Mouse (Mus musculus): ENCODE measurements at regions not wholly inside any gene's neighbourhood (a gene's known extent, or its start where the extent isn't known, plus 50 kb on each side); places are given as distances from the start of the nearest gene placed in this dataset.

DNA sequence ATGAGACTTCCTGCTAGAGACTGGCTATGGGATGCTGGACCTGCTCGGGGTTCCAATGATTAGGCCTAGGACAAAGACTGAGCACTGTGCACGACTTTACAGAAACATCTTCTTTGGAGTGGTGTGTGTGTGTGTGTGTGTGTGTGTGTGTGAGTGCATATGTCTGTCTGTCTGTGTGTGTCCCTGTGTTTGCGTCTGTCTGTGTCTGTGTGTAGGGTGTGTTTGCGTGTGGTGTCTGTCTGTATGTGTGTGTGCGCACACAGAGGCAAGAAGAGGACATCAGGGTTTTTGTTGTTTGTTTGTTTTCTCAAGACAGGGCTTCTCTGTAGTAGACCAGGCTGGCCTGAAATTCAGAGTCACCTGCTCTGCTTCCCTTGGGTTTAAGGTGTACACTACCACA, 51.9 kb upstream of the Slco4a1 start:
- no peak for DNase-seq (ENCODE audit: low spot score in 2 of 2)

DNA sequence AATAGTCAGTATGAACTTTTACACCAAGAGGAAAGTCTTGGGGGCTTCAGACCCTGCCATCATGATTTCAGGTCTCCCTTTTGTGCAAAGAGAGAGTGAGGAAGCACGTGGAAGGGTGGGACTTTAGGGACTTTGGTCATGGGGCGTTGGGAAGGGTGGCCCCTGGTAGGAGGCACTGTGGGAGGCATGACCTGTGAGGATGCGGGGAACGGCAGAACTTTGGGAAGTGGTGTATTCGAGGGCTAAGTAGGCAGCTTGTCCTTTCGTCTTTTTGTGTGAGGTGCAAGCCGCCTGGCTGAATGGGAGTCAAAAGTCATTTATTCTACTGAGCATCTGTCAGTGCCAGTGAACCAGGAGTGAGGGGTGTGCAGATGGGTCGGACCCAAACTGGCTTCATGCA, 52.4 kb upstream of the Slco4a1 start:
- no peak for DNase-seq (ENCODE audit: low spot score in 2 of 2)

GRCm38 (mm10) chr2:180402851-180403459, 53.1 kb upstream of the Slco4a1 start:
- DNase-seq (ENCODE audit: low spot score in 2 of 2): no peak

GRCm38 (mm10) chr2:180402433-180402832, 53.6 kb upstream of the Slco4a1 start:
- no peak for DNase-seq (ENCODE audit: low spot score in 2 of 2)

DNA sequence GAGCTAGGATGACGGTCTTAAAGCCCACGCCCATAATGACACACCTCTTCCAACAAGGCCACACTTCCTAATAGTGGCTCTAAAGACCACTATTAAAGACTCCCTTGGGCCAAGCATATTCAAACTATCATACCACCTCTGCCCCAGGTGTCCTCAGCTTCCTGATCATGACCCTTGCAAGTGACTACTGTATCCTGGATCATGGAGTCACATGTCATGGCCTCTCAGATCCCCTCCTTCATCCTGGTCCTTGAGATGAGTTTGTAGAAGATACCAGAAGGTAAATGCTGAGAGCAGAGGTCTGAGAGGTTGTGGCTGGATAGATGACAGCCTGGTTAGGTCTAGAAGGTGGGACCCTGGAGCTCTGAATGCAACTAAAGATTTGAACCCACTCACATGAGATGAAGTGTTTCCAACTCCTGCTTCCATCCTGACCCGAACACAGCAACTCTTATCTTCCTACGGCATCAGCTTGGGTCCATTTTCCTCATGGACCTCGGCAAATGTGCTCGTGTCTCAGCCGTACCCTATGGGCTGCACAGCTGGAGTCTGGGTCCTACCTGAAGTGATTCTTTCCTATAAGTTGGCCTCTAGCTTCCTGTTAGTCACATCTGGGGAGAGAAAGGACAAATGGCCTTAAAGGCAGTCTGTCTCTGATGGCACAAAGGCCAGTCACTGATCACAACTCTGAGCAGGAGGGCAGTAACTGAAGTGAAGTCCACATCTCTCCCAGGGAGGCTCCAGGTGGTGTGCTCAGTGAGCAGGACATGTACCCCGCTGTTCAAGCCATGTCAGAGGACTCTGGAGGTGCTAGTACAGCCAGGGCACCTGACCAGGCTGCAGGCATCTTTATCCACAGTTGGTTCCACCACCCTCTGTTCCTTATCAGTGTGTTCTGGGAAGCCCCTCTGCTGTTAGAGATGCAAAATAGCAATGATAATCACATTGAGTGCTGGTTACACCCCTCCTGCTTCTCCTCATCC, 54.3 kb upstream of the Slco4a1 start:
- no peak for DNase-seq (ENCODE audit: low spot score in 2 of 2)

- DNase-seq (ENCODE audit: low spot score in 2 of 2): no peak
These were observed 55.5 kb upstream of the Slco4a1 start for GRCm38 (mm10) chr2:180400514-180401019.

DNA sequence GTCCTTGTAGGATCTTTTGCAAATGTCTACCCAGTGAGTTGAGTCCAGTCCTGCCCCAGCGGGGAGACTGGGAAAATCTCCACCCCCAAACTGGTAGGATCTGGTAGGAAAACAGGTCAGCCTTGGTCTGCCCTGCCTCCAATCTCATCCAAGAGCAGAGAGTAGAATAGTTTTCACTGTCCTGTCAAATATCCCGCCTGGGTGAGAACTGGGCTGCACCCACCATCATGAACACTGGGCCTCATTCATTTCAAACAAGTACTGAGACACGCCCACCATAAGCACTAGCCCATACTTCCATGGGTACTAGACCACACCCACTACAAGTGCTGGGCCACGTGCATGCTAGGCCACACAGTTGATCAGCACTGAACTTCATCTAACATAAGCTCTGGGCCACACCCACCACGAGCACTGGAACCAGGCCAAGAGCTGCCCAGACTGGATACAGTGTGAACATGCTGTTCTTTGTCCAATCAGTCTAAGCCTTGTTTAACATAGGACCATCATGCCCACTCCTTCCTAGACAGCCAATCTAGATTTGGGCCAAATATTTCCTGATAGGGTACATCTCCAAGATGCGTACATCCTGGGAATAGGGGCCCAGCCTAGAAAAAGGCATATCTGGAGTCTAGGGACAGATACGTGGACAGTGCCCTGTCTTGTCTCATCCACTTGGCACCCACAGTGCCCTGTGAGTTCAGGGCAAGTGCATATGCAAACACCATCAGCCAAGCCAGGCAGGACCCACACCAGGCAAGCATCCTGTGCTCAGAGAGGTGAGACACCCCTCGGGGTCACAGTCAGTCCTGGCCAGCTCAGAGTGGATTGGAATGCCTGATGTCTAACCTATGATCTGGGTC, 56.2 kb upstream of the Slco4a1 start:
- no peak for DNase-seq (ENCODE audit: low spot score in 2 of 2)

GRCm38 (mm10) chr2:180398851-180399447, 57.1 kb upstream of the Slco4a1 start:
- no peak for DNase-seq (ENCODE audit: low spot score in 2 of 2)

- DNase-seq (ENCODE audit: low spot score in 2 of 2): no peak
These were observed 57.6 kb upstream of the Slco4a1 start for GRCm38 (mm10) chr2:180398481-180398754.

DNA sequence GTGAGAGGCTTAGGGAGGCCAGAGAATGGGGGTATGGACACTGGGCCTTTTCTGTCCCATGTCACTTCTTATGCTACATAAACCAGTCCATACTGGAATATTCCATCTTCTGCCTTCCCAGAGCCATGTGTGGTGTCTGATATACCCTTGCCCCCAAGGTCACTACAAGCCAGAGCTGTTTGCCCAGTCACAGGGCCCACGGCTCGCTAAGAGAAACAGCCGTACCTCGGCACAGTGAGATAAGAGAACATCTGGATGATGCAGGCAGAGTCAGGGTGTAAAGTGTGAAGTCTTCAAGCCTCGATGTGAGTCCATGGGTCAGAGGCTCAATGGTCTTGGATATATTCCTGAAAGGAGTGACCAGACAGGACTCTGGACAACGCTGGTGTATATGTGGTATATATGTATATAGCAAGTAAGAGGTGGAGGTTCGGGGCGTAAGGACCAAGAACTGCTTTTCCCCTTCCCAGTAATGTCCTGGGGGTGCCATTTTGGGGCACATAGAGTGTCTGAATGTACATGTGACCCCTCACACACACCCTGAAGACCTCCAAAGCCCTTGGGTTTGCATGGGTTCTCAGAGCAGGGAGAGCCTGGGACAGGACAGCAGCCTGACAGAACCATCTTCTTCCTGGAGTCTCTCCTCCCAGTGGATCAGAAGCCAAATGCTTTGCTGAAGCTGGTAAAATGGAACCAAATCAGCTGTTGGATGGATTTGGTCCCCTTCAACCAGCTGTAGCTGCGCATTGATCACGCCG, 58.1 kb upstream of the Slco4a1 start:
- DNase-seq (ENCODE audit: low spot score in 2 of 2): no peak

DNA sequence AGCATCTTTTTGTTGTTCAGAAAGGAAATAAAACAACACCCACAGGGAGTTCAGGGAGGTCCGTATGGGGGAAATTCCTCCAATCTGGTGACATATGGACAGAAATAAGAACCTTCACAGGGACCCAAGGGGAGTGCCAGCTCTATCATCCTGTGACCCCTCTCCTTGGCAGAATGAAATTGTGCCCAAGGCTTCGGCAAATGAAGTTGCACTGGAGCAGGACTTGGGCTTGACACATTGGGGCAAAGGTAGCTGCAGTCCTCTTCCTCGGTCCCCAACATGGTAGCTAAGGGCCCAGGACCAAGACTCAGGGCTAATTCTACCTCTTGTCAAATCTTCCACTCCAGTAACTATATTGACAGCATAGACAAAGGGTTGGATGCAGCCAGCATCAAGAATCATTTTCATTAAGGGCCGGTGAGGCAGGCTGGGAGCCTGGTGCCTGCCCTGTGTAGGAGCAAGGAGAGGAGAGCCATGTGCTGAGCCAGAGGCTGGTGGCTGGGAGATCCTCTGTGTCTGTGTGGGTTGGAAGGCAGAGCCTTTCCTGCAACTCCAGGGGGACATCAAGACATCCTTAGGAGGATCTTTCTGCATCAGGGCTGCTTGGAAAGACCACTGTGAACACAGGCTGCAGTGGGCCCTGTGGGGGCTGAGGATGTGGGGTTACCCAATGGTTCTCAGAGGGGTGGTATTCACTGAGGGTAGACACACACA, 59.2 kb upstream of the Slco4a1 start:
- no peak for DNase-seq (ENCODE audit: low spot score in 2 of 2)

DNA sequence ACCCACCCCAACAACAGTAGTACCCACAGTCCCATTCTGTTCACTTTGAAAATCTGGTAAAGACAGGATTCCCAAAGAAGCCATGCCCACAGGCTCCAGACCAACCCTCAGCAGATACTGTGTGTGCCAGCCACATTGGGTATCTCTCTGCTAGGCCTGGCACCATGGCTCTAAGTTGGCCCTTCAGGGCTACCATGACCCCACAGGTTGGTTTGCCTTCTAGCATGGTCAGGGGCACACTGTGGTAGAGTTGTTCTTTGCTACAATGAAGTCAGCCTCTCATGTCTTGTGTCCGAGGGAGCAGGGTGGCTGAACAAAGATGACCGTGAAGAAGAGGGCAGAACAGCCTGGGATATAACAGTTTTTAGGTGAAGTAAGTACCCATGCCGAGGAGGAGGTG, 59.8 kb upstream of the Slco4a1 start:
- DNase-seq (ENCODE audit: low spot score in 2 of 2): no peak

DNA sequence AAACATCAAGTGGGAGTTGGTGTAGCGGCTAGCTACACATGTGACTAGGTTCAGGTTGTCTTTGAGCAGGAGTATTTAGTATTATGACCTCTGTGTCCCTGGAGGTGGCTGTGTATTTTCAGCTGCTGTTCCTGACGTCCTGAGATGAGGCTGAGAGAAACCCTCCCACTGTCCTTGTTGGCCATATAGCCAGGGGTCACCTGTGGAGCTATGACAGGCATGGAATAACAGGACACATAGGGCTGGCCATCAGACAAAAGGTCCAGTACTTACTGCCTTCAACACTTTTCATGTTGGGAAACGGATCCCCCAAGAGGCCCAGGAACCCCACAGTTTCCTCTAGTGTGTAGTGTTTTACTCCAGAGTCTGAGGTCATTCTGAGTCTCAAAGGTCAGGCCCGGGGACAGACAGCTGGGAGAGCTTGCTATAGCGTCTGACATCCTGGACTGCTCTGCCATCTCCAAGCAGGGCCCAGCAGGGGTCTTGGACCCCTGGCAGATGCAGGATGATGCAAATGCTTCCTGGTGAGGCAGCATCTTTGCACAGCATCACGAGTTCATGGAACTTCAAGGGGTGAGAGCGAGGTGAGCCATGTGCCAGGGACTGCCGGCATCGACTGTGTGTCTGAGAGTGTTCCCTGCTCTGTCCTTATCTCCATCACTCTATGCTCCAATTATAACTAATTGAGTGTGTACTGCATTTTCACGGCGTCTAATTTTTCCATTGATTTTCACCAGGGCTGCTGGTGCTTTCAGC, 60.6 kb upstream of the Slco4a1 start:
- no peak for DNase-seq (ENCODE audit: low spot score in 2 of 2)

DNA sequence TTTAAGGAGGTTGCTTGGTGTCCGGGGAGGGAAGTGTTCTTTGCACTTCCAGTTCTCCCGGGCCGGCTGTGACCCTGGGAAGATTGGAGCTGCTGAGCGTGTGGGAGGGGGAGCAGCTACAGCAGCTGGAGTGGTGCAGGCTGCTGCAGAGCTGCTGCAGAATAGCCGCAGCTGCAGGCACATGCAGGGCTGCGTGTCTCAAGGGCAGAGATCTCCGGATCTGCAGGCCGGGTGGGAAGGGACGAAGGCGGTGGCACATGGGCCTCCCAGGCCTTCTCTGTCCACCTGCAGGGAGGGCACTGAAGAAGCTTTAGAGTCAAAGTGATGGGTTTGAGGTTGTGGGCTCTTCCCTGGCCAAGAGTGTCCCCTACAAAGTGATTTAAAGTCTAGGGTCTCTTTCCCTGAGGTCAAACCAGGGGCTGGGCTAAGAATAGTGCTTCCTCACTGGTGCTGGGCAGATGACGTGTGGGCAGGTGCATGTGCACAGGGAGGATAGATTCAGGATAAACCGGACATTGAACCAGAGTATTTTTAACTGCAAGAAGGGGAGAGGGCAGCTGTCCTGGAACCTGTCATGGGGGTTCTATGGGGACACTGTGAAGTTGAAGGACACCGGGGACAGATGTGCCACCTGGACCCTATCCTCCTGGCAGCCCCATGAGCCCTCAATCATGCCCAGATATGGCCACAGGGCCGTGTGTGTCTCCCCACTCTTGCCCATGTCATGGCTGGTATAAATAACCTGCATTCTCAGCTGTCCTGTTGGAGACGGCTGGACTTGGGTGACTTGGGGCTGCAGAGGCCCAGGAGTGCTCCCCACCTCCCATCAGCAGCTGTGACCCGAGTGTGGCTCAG, 58.6 kb upstream of the Gata5 start:
- no peak for DNase-seq (ENCODE audit: low spot score in 2 of 2)

DNA sequence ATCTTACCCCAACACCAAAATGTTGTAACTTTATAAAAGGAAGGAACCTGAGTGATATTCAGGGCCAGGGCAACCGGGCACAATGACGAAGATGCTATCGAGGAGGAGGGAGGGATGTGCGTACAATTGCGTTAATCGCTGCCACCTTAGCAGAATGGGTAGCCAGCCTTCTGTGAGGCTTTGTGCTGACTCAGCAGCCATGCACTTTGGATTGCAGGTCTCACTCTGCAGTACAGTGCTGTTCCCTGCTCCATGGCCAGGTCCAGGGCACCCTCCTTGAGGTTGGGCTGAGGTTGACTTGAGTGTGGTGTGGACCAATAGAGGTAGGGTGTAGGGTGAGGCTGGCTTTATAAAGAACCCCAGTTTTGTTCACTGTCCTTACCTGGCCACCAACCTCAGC, 57.8 kb upstream of the Gata5 start:
- DNase-seq (ENCODE audit: low spot score in 2 of 2): no peak

DNA sequence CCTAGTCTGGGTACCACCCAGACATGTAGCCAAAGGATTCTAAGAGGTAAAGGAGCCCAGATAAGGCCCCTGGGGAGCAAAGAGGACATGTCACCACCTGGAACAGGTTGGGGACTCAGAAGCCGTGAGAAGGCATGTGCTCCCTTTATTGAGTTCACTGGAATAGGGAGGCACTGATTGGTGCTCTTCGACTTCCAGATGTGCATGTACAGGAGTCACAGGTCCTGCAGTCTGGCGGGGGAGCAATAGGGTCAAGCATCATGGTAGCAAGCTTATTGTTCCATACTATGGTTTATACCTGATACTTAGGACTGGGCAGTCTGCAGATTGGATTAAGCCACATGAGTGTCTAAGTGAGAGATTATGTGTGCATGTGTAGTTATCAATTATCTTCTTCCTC, 56.9 kb upstream of the Gata5 start:
- DNase-seq (ENCODE audit: low spot score in 2 of 2): no peak

- DNase-seq (ENCODE audit: low spot score in 2 of 2): no peak
These were observed 55.9 kb upstream of the Gata5 start for GRCm38 (mm10) chr2:180390216-180390996.

DNA sequence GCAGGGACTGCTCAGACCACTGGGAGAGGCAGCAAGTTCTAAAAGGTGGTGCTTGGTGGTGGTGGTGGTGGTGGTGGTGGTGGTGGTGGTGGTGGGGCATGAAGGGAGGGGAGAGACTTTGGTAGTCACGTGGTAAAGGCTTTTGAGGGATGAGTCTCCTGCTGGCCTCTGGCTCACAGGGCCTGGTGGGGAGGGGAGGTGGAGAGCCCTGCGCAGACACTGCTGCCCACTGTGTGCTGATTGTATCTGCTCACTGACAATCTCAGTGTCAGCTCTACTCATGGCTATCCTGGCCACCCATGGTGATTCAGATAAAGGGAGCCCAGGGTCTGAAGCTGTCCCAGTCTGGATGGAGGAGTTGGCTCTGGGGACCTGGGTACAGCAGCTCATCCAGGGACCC, 55.0 kb upstream of the Gata5 start:
- DNase-seq (ENCODE audit: low spot score in 2 of 2): no peak
